Mouse (Mus musculus) cerebellum, adult 2 months (tissue): ENCODE data around the gene Mprip. TPM values are rescaled to one million over a fixed set of nuclear protein-coding genes. Genes with fewer than 3 reads are reported as not detected.

ENCODE experiments used
- DNase-seq, 2 experiments: peaks; one replicate each; pipeline ENCODE4 v3.0.0; 2021
- H3K27ac ChIP-seq: fragments of 200-500 bp; 2 replicates; pipeline ENCODE4 v1.5.1; 2012; ENCODE audit warnings: low read length, control low read depth, inconsistent platforms; ENCODE audit not compliant: insufficient read depth
- H3K27me3 ChIP-seq: fragments of 200-500 bp; 2 replicates; pipeline ENCODE4 v1.6.1; 2012; ENCODE audit warnings: inconsistent platforms, mild to moderate bottlenecking, low read length, moderate library complexity; ENCODE audit not compliant: control insufficient read depth, insufficient read depth
- H3K4me1 ChIP-seq: fragments of 200-500 bp; 2 replicates; pipeline ENCODE4 v1.6.1; 2011; ENCODE audit warnings: low read length; ENCODE audit not compliant: control insufficient read depth, insufficient read depth
- H3K4me3 ChIP-seq: fragments of 200-500 bp; replicated peaks from 2 replicates; pipeline ENCODE3; 2011; ENCODE audit warnings: mild to moderate bottlenecking, low read depth, low read length, control low read depth; ENCODE audit not compliant: insufficient read depth
- CTCF ChIP-seq: fragments of 200-500 bp; IDR thresholded peaks from 2 replicates; pipeline ENCODE4 v1.5.1; 2011; ENCODE audit warnings: low read depth, mild to moderate bottlenecking, control low read depth, low read length, moderate library complexity, borderline replicate concordance; ENCODE audit not compliant: insufficient read depth
- POLR2A ChIP-seq: fragments of 200-500 bp; IDR thresholded peaks from 2 replicates; pipeline ENCODE4 v1.6.1; 2011; ENCODE audit warnings: low read length, control low read depth, borderline replicate concordance; ENCODE audit not compliant: insufficient read depth
- WGBS: fragments of 180-500 bp; shearing (Covaris S2); methylation state at CpG from one replicate; pipeline ENCODE4 v1.1.7; 2018; 5-methylcytosine and 5-hydroxymethylcytosine counted together
- polyA plus RNA-seq: library from polyadenylated mRNA; depleted of rRNA; stranded (reverse); fragments of >200 nt; gene quantifications from 2 replicates; pipeline ENCODE4 v1.2.3, GENCODE M21; 2012

The Mprip gene
- polyA plus RNA-seq, 1 experiment: 160 TPM

GRCm38 (mm10) chr11:59759178-59759577, 98.1 kb downstream of the Mprip start:
- 0% methylated on average over 4 of the region's 4 CpGs for WGBS
- no peak overlapping the region for H3K4me3 ChIP-seq
- H3K27me3 ChIP-seq: no peaks in the 10 kb centered on the region
- H3K4me1 ChIP-seq: peaks cover 48% of the 10 kb centered on the region
- peak overlapping the region; percentile 98 for H3K27ac ChIP-seq
- TF ChIP-seq CTCF: no peak
- peak; percentile 28; the same call in 1 of the 2 replicates for TF ChIP-seq POLR2A
- DNase-seq: peak; percentile 93 to 96

GRCm38 (mm10) chr11:59759626-59760025, 98.5 kb downstream of the Mprip start:
- TF ChIP-seq POLR2A (no peak), CTCF (no peak)
- H3K4me1 ChIP-seq: peaks cover 48% of the 10 kb centered on the region
- 14% methylated on average over 2 of the region's 2 CpGs for WGBS
- peak overlapping the region; percentile 98 for H3K27ac ChIP-seq
- DNase-seq: no peak
- H3K4me3 ChIP-seq: no peak overlapping the region
- no peaks in the 10 kb centered on the region for H3K27me3 ChIP-seq

- 16% methylated on average over 6 of the region's 6 CpGs for WGBS
- TF ChIP-seq CTCF: no peak
- TF ChIP-seq POLR2A: no peak
- H3K4me3 ChIP-seq: no peak overlapping the region
- DNase-seq: peak; percentile 62 to 63
- H3K27me3 ChIP-seq: no peaks in the 10 kb centered on the region
- peak overlapping the region; percentile 98 for H3K27ac ChIP-seq
- H3K4me1 ChIP-seq: peaks cover 48% of the 10 kb centered on the region
Measured at GRCm38 (mm10) chr11:59760796-59761195, 99.7 kb downstream of the Mprip start.

- no peak overlapping the region for H3K27ac ChIP-seq
- DNase-seq: no peak
- H3K4me3 ChIP-seq: no peak overlapping the region
- TF ChIP-seq CTCF (no peak), POLR2A (no peak)
- no peaks in the 10 kb centered on the region for H3K27me3 ChIP-seq
- WGBS: 74% methylated on average over 2 of the region's 2 CpGs
- H3K4me1 ChIP-seq: peaks cover 24% of the 10 kb centered on the region; the same call in 1 of the 2 replicates
Measured at GRCm38 (mm10) chr11:59769307-59769706, 108.2 kb downstream of the Mprip start.

GRCm38 (mm10) chr11:59769738-59770137, 108.6 kb downstream of the Mprip start:
- Histone ChIP-seq H3K4me3 (no peak overlapping the region), H3K27me3 (no peaks in the 10 kb centered on the region), H3K4me1 (peaks cover 24% of the 10 kb centered on the region; the same call in 1 of the 2 replicates), H3K27ac (no peak overlapping the region)
- TF ChIP-seq CTCF (no peak), POLR2A (no peak)
- WGBS: 44% methylated on average over 6 of the region's 6 CpGs
- DNase-seq: no peak

- 23% methylated on average over 7 of the region's 7 CpGs for WGBS
- H3K4me1 ChIP-seq: peaks cover 24% of the 10 kb centered on the region; the same call in 1 of the 2 replicates
- DNase-seq: no peak
- TF ChIP-seq CTCF (no peak), POLR2A (no peak)
- no peak overlapping the region for H3K4me3 ChIP-seq
- H3K27ac ChIP-seq: no peak overlapping the region
- H3K27me3 ChIP-seq: no peaks in the 10 kb centered on the region
Measured at GRCm38 (mm10) chr11:59770753-59771152, 109.6 kb downstream of the Mprip start.

GRCm38 (mm10) chr11:59772291-59772690, 111.2 kb downstream of the Mprip start:
- H3K27me3 ChIP-seq: no peaks in the 10 kb centered on the region
- H3K4me1 ChIP-seq: peaks cover 27% of the 10 kb centered on the region
- no peak overlapping the region for H3K27ac ChIP-seq
- WGBS: 13% methylated on average over 2 of the region's 2 CpGs
- peak; percentile 71 to 80 for DNase-seq
- TF ChIP-seq CTCF (no peak), POLR2A (no peak)
- H3K4me3 ChIP-seq: no peak overlapping the region

- 33% methylated on average over 4 of the region's 4 CpGs for WGBS
- TF ChIP-seq POLR2A (no peak), CTCF (no peak)
- Histone ChIP-seq H3K27ac (no peak overlapping the region), H3K4me3 (no peak overlapping the region), H3K27me3 (no peaks in the 10 kb centered on the region), H3K4me1 (peaks cover 28% of the 10 kb centered on the region)
- peak; percentile 39 to 42 for DNase-seq
Measured at GRCm38 (mm10) chr11:59772902-59773301, 111.8 kb downstream of the Mprip start.
